In the genomic region with DNA sequence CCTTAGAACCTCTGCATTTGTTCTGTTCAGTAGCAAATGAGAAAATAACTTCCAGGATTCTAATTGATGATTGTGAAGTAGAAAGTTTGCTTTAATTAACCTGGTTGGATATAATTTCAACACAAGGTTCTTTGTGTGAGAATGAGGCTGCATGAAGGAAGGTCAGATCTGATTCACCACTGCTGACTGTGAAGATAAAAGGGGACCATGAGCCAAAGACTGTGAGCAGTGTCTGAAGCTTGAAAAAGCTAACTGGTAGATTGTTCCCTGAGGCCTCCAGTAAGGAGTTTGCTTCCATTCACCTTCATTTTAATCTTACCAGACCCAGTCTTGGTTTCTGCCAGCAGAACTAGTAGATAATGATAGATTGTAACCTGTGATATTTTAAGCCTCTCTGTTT, we compare ENCODE assay signal across 13 mouse cellular contexts.
"Had no signal": no experiment of that assay in that cellular context is flagged by ENCODE, and none has a peak within 500 bp of the region (broad histone marks: within the 10 kb centered on the region; RNA-seq: fewer than 3 reads in every experiment).

No protein-coding gene starts in this region.

- DNase-seq: gastrocnemius, postnatal 14 days; gastrocnemius, postnatal 36 days; heart, adult 2 months; heart, postnatal 14 days; heart, postnatal 36 days; kidney, adult 11 months; kidney, adult 2 months; kidney, adult 9 months; kidney, postnatal 14 days; kidney, postnatal 36 days; layer of hippocampus, adult 9-11 months; layer of hippocampus, postnatal 36 days; left cerebral cortex, postnatal 4 days had no signal
